Mouse (Mus musculus): ENCODE results near the gene Ccnh.

DNA sequence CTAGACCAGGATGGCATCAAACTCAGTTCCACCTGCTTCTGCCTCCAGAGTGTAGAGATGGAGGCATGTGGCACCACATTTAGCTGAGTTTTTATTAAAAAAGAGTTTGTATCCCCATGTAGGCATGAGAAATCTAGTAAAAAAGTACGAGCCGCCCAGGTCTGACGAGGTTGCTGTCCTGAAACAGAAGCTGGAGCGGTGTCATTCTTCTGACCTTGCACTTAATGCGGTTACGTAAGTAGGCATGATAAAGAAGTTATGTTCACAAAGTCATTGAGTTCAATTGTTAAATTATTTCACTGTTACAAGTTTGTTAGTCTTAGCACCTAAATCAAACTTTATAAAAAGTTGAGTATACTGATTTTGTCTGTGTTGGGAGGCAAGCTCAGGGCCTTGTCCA lies 19.4 kb downstream of the Ccnh start:
- TF ChIP-seq ZC3H11A (IDR thresholded peaks at IDR 0.05; ENCODE audit: low read depth, low read length) (no peak), CTCF (conservative IDR thresholded peaks at IDR 0.05 in 1 of 2, IDR thresholded peaks at IDR 0.05 in 1 of 2; ENCODE audit: low read depth in 2 of 2, low read length in 2 of 2) (no peak), PAX5 (IDR thresholded peaks at IDR 0.05; ENCODE audit: low read length) (no peak)
